Mouse (Mus musculus) large intestine, adult 2 months (tissue): ENCODE measurements around the gene Dhrs13. TPM values are rescaled to one million over a fixed set of nuclear protein-coding genes. Genes with fewer than 3 reads are reported as not detected.

Source experiments
- DNase-seq: peaks from one replicate; pipeline ENCODE4 v3.0.0-alpha.2; 2012; ENCODE audit warnings: low read depth, low spot score
- WGBS: fragments of 180-500 bp; shearing (Covaris S2); methylation state at CpG from one replicate; pipeline ENCODE4 v1.1.7; 2018; 5-methylcytosine and 5-hydroxymethylcytosine counted together
- polyA plus RNA-seq: library from polyadenylated mRNA; depleted of rRNA; stranded (reverse); fragments of >200 nt; gene quantifications from 2 replicates; pipeline ENCODE4 v1.2.3, GENCODE M21; 2012; rRNA removed

Gene Dhrs13
- 4.7 and 5.0 TPM in 2 replicates for polyA plus RNA-seq

DNA sequence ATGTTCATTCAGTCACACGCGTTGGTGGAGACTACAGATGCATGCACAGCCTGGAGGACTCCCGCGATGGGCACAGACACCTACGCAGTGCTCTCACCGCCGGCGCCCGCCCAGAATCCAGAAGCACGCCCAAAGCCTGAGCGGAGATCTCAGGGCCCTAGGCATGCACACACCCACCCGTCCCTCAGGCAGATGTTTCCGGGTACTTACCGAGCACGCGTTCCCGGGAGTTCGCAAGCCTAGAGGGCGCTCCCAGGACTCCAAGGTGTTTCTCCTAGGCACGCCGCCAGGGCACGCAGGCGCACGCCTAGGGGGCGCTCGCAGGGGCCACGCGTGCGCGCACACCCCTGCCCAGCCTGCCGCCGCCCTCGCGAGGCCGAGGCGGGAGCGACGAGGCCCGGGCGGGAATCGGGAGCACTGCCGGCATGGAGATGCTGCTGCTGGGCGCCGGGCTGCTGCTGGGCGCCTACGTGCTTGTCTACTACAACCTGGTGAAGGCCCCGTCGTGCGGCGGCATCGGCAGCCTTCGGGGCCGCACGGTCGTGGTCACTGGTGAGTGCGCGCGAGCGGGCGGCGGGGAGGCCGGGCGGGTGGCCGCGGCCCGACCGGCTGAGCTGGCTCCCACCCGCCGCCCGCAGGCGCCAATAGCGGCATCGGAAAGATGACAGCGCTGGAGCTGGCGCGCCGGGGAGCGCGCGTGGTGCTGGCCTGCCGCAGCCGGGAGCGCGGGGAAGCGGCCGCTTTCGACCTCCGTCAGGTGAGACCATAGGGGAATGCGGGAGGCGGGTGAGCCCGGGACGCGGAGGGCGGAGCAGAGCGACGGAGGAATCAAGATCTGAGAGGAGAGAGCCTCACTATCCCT is at the start of gene Dhrs13:
TSS of gene Dhrs13 (plus strand) at position 334 of the 862 bp plus-strand sequence.
- peak; percentile 87 for DNase-seq
- under 1% methylated on average over 96 of the region's 96 CpGs for WGBS

DNA sequence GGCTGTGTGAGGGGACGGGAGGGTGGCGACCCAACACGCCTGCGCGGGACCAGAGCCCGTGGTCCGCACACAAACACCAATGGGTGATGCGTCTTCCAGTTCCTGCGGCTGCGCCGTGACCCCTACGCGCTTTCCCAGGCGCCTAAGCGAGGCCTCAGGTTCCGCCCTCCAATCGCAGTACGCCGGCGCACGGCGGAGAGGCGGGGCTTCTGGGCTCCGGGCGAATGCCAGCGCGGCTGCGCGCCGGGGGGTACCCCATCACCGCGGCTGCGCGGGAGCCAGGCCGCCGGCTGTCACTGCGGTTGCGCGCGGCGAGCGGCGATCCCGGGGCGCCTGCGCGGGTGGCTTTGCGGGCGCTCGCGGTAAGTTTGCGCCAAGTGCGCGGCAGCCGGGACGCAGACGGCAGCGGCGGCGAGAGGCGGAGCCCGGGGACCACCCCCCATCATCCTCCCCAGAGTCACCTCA is 49.6 kb upstream of the Dhrs13 start, which contains the start of gene Phf12:
TSS of gene Phf12 (plus strand) at position 314 of the 465 bp plus-strand sequence.
- DNase-seq = peak; percentile 97
- under 1% methylated on average over 58 of the region's 62 CpGs for WGBS

DNA sequence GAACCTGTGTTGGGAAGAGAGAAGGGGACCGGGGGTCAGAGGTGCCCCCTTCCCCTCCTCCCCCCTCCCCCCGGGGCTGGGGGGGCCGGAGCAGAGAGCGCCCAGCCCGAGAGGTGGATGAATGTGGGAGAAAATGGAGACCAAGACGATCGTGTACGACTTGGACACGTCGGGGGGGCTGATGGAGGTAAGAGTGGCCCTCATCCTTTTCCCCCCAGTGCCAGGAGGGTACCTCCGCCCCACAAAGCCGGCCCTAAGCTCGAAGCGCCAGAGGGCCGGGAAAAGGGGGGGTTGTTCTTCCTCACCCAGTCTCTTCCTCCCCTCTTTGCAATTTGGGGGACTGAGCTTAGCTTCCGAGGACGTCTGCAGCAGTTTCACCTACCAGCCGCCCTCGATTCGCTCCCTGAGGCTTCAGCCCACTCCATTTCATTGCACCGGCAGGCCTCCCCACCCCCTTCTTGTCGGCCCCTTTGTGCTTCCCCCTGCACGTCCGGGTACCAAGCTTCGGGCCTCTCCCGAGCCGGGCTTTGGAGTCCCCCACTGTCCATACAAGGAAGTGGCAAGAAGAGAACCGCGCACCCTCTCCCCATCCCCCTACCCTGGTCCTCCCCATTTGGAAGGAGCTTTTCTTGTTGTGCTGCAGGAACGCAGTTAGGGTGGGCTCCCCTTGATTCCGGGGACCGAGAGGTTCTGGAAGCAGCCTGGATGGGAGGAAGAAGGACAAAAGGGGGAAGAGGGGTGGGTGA is 48.7 kb upstream of the Dhrs13 start:
- peak; percentile 14 for DNase-seq
- under 1% methylated on average over 31 of the region's 32 CpGs for WGBS

DNA sequence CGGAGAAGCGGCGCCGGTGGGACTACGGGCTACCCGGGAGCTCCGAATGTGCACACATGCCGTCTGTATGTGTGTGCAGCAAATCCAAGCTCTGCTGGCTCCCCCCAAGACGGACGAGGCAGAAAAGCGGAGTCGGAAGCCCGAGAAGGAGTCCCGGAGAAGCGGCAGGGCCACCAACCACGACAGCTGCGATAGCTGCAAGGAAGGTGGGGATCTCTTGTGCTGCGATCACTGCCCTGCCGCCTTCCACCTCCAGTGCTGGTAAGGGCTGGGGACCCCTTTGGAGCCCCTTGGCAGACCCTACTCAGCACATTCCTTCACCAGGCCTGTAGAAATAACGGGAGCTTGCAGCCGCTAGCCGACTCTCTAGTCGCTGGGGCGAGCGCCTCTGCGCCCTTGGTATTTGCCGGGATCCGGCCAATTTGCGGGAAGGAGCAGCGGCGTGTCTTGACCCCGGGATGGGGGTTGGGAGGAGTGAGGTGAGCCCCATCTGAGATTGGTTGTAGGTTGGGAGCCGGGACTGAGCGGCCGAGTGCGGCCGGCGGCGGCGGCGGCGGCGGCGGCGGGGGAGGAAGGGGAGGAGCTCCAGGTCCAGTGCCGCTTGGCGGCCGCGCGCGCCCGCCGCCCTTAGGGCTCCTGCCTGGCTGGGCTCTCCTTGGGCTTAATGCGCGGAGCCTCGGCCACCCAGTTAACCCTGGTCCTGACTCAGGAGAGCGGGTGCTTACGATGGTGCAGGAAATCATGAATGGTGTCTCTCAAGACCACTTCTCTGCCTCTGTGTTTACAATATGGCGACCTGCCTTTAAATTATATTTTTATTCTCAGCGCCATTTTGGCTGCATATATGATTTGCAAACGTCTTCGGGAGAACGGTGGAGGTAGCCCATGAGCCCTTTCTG is 47.9 kb upstream of the Dhrs13 start:
- WGBS = under 1% methylated on average over 57 of the region's 63 CpGs
- peak; percentile 38 for DNase-seq

DNA sequence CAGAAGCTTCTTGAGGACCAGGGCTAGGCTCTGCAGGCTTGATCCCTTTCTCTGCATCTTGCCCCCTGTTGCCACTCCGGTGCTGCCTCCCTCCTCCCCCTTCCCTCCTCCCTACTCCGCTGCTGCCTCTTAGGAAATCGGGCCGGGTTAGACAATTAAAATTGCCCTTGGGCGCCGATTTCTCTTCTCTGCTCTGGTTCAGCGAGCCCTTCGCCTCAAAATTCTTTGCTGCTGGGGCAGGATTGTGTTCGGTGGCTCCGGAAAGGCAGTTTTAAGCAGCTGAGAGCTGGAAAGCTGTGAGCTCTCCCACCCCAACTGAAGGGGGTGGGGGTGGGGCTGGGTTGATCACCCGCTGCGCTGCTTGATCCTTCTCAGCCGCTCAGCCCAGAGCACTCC is 47.2 kb upstream of the Dhrs13 start:
- no peak for DNase-seq
- under 1% methylated on average over 13 of the region's 13 CpGs for WGBS

DNA sequence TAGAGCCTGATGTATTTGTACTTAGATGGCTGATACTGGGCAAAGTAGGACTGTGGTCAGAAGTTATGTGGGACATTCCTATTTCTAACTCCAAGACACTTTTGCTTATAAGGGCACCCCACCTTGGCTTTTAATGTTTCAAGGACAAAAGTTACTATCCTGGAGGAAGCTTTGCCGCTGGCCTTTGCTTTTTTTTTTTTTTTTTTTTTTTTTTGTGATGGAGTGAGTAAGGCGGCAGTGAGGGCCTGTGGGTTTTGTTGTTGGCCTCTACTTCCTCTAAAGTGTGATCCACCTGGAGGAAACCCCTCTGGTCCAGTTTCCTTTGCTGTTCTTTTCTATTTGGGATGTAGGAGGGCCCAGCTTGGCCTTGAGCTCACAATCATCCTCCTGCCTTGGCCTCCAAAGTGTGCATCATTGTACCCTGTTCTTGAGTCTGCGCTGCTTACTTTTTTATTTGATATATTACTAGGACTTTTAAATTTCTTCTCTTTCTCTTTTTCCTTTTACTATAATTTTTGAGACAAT is 46.5 kb upstream of the Dhrs13 start:
- DNase-seq = no peak
- WGBS = 63% methylated on average over 3 of the region's 3 CpGs

DNA sequence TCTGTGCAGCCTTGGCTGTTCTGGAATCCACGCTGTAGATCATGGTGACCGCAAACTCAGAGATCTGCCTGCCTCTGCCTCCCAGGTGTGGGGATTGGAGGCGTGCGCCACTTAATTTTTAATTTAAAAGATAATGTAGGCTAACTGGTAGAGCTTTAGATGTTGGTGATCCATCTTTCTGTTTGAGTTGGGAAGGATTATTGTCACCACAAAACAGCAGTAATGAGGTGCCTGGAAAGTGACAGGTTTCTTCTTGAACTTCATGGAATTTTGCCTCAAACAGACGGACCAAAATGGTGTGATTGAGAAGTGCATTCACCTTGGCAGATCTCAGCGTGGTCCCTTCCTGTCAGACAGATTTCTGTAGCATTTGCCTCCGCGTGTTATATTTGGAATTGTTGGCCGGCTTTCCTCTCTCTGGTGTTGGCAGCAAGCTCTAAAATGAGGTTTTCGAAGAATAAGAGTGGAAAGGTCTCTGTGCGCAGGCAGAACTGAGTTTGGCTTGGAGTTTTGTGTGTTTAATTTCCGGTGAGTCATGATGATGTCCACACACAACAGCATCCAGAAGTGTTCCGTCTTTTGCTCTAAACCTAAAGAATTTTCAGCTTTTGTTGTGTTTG is 42.9 kb upstream of the Dhrs13 start:
- WGBS = 73% methylated on average over 13 of the region's 13 CpGs
- DNase-seq = no peak

DNA sequence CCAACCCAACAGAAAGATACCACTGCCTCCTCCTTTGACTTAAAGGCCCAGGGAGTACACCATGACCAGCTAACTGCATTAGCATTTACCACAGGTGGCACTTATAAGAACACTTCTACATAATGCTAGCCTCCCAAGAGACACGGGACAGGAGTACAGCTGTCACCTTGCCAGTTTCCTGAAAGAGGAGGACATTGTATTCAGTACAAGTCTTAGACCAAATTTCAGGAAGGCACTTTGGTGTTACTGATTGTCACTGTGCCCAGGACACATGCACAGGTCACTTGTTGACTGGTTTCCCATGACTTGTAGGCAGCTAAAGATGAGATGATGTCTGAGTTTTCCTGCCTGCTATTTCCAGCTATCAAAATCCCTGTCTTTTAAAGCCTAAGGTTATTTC is 36.5 kb upstream of the Dhrs13 start:
- 15% methylated on average over 1 of the region's 1 CpGs for WGBS
- no peak for DNase-seq

DNA sequence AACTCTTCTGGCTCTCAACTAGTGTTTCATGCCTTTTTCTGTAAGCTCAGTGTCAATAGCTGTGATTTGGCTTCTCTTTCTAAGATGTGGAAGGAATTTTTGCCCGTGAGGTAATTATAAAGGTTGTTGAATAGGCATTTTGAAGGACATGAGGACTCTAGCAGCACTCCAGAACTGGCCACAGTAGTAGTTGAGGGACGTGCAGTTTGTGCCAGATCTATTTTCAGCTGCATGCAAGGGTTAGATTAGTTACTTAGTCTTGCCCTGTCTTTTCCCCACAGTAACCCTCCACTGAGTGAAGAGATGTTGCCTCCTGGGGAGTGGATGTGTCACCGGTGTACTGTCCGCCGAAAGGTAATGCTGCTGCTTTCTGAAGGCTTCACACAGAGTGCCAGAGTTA is 25.6 kb upstream of the Dhrs13 start:
- WGBS = 88% methylated on average over 5 of the region's 5 CpGs
- no peak for DNase-seq

DNA sequence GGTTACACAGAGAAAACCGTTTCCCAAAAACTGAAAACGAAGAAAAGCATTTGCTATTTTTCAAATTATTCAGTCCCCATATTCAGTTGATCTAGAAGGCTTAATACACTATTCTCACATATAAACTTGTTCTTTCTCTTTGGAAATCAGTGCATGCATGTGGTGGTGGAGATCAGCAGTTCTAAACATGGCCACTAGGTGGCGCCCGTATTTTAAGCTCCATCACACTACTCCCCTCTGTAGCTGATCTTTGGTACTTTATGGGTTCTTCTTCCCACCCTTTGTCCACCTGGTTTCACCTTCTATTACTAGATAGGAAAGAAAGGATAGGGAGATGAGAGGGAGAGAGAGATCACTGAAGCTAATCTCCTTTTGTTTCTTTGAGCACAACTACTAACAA is 12.4 kb upstream of the Dhrs13 start:
- no peak for DNase-seq

DNA sequence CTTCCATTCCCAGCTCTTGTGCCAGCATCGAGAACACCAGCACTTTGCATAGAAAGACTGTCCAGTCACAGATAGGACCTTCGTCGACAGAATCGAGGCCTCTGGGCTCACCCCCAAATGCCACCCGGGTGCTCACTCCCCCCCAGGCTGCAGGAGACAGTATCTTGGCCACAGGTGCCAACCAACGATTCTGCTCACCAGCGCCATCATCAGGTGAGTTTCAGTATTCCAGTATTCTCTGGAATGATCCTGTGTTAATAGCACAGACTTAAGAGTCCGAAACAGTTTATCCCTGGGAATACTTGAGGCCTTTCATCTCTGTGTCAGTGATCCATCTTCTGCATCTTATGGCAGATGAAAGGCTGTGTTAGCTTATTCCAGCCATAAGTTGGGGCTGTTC is 8.5 kb upstream of the Dhrs13 start:
- WGBS = 80% methylated on average over 8 of the region's 8 CpGs
- no peak for DNase-seq

More for the DNA sequence above, 12.4 kb upstream of the Dhrs13 start:
- 18% methylated on average over 4 of the region's 4 CpGs for WGBS

DNA sequence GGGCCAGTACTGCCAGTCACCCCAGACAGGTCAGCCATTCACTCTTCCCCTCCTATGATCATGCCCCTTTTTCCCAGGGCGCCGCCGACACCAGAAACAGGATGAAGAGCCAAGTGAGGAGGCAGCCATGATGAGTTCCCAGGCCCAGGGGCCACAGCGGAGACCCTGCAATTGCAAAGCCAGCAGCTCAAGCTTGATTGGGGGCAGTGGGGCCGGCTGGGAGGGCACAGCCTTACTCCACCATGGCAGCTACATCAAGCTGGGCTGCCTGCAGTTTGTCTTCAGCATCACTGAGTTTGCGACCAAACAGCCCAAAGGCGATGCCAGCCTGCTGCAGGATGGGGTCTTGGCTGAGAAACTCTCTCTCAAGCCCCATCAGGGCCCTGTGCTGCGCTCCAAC is 2.8 kb upstream of the Dhrs13 start:
- 89% methylated on average over 8 of the region's 8 CpGs for WGBS
- no peak for DNase-seq

DNA sequence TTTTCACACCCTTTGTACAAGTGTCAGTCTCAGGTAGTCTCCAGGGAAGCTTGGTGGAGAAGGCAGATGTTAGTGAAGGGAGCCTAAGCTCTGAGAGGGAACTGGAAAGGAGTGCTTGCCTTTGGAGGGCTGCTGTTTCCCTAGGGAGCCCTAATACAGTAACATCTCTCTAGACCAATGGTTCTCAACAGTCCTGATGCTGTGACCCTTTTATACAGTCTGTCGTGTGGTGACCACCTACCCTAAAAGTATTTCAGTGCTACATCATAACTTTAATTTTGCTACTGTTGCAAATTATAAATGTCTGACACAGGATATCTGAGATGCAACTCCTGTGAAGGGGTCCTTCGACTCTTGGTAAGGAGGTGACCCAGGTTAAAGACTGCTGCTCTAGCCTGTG is 1.5 kb upstream of the Dhrs13 start:
- 78% methylated on average over 2 of the region's 2 CpGs for WGBS
- no peak for DNase-seq

DNA sequence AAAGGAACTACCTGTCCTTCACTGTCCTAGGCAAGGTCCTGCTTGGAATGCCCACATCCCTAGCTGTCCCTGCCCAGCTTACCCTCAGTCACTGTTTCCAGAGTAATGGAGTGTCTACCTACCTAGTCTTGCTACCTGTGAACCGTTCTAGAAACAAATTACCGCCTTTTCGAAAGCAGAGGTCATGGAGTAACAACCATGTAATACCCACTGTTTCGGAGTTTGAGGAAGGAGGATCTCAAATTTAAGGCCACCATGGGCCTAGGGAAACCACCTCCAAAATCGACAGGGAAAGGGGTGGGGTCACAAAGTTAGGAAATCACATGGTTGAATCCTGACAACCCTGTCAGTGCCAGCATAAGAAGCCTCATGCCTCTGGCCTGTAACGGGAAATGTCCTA is 691 bp upstream of the Dhrs13 start:
- DNase-seq = no peak
- WGBS = 33% methylated on average over 6 of the region's 6 CpGs

DNA sequence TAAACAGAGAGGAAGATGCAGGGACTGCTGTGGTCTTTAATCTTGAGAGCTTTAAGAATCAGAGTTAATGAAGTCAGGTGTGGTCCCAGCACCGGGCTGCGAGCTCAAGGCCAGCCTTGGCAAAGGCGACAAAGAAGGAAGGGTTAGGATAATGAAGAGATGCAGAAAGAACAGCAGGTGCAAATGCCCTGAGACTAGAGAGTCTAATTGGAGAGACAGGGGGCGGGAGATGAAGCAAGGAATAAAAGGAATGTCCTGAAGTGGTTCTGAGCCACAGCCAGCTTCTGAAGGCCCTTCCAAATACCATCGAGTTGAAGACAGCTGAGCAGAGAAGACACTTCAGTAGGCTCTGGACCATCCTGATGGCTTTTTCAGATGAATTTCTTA is 722 bp downstream of the Dhrs13 start:
- 5% methylated on average over 5 of the region's 5 CpGs for WGBS
- no peak for DNase-seq

DNA sequence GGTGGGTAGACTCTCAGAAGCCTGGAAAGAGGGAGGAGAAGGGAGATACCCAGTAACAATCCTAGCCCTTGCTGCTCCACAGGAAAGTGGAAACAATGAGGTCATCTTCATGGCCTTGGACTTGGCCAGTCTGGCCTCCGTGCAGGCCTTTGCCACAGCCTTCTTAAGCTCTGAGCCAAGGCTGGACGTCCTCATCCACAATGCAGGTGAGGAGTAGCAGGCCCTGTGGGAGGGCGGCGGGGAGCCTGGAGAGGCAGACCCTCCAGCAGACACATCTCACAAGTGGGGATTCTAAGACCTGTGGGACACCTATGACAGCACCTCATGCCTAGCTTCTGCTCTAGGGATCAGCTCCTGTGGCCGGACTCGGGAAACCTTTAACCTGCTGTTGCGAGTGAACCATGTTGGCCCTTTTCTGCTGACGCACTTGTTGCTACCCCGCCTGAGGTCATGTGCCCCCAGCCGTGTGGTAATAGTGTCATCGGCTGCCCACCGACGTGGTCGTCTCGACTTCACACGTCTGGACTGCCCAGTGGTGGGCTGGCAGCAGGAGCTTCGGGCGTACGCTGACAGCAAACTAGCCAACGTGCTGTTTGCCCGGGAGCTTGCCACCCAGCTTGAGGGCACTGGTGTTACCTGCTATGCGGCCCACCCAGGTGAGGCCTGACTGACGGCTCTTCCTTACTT is 2.0 kb downstream of the Dhrs13 start:
- 93% methylated on average over 23 of the region's 23 CpGs for WGBS
- DNase-seq = no peak

DNA sequence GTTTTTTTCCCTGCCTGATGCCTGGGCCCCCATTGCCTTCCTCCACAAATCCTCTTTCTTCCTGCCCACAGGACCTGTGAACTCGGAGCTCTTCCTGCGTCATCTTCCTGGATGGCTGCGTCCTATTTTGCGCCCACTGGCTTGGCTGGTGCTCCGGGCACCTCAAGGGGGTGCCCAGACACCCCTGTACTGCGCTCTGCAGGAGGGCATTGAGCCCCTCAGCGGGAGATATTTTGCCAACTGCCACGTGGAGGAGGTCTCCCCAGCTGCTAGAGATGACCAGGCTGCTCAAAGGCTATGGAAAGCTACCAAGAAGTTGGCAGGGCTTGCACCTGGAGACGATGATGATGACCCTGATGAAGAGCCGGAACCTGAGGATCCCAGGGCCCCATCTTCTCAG is 4.7 kb downstream of the Dhrs13 start:
- DNase-seq = no peak
- 92% methylated on average over 10 of the region's 10 CpGs for WGBS
